Mouse (Mus musculus) left cerebral cortex, postnatal 4 days (tissue): ENCODE measurements around the gene Aqp7. TPM values are rescaled to one million over a fixed set of nuclear protein-coding genes. Genes with fewer than 3 reads are reported as not detected.
A peak's percentile ranks its signal among the peaks of the same experiment; 100 is the strongest.

ENCODE experiments used
- DNase-seq: peaks from one replicate; pipeline ENCODE4 v3.0.0-alpha.2; 2022
- intact Hi-C: fragments of 180-260 bp; cut with DNase I; formaldehyde crosslinking; loops from one replicate; pipeline ENCODE4 v1.15.1; 2025
- total RNA-seq, 2 experiments: library from RNA; stranded (reverse); gene quantifications; 2 replicates each; pipeline ENCODE4 v1.2.3; 2021

Aqp7 gene
- total RNA-seq, 2 experiments from 2014 or later, result not detected

DNA sequence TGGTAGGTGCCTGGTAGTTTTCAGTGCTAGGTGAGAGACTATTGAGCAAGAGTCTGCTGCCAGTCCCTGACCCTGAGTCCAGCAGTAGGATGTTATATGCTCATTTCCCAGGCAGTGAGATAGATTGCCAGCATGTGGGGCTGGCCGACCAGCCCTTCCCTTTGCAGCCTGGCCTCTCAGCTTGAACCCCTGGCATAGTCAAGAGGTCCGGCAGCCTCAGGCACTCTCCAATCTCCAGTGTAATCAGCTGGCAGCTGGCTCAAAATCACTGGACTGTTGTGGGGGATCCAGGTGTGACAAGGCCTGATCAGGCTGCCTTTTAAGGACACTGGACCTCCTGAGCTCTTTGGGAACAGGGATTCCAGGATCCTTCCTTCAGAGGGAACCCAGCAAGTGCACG, 15.4 kb upstream of the Aqp7 start:
- DNase-seq, result no peak
- intact Hi-C loops, result no loop called here

DNA sequence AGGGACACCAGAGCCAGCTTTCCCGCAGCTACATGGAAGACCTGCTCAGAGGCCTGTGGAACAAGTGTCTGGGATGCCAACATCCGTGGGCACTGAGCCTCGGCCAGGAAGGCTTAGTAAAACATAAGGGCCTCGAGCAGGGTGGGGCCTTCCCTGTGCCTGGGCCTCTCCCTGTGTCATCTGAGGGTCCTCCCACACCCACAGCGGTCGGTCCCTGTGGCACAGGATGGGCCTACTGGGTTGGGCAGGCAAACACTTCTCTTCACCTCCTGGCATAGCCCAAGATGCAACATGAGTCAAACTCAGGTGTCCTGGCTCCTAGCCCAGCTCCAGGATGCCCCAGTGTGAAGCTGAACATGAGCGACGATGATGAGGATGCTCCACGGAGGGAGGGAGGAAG, 9.4 kb upstream of the Aqp7 start:
- intact Hi-C loops, result loop anchor here (10.0 kb wide), 1 partner anchor 647 kb away; no protein-coding TSS in a partner anchor
- DNase-seq, result no peak

DNA sequence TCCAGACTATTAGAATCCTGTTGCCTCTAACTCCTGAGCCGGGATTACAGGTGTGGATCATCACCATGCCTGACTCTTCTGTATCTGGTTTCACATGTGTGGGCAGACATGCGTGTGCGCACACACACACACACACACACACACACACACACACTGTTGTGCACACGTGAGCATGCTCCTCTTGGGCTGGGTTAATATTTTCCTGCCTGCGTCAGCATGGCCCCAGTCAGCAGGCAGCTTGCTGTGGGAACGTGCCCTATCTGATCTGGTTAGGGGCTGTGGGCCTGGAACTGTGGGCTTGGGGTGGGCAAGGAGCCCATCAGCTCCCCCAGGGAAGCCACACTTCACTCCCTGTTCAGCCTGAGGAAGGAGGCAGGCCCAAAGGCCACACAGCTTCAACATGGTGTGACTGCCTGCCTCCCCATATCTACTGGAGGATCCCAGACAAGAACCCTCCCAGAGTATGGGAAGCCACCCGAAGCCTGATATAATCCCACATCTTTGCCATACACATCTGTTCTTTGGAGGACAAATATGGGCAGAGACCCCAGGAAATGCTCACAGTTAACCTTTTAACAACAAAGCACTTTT, 8.9 kb upstream of the Aqp7 start:
- intact Hi-C loops, result loop anchor here (10.0 kb wide), 1 partner anchor 648 kb away; no protein-coding TSS in a partner anchor
- DNase-seq, result no peak

DNA sequence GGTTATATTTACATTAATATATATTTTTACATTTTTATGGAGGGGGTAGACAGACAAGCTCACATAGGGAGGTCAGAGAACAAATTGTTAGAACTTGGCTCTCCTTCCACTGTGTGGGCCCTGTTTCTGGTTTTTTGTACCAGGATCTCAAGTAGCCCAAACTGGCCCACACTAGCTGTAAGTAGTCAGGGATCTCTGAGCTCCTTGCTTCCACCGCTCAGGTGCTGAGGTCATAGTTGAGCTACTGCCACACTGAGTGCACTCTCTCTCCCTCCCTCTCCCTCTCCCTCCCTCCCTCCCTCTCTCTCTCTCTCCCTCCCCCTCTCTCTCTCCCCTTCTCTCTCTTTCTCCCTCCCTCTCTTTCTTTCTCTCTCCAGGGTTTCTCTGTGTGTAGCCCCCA, 8.3 kb upstream of the Aqp7 start:
- no peak for DNase-seq
- intact Hi-C loops, result loop anchor here (10.0 kb wide), 1 partner anchor 649 kb away; no protein-coding TSS in a partner anchor

DNA sequence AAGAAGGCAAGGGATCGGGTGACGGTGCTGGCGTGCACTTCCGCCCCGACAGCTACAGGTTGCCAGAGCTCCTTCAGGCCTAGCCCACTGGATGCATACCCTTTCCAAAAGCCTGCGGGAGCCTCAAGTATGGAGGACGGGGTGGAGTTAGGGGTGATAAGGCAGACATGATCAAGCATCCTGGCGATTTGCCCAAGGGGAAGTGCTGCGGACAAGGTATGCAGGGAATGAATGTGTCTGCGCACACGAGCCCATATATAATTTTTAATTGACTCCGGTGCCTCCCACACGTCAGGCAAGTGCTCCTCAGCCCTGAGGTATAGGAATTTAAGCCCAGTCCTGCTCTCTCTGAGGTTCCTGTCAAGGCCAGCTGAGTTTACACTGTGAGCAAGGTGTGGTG, 7.2 kb upstream of the Aqp7 start:
- intact Hi-C loops, result loop anchor here (10.0 kb wide), 1 partner anchor 650 kb away; no protein-coding TSS in a partner anchor
- DNase-seq, result no peak

DNA sequence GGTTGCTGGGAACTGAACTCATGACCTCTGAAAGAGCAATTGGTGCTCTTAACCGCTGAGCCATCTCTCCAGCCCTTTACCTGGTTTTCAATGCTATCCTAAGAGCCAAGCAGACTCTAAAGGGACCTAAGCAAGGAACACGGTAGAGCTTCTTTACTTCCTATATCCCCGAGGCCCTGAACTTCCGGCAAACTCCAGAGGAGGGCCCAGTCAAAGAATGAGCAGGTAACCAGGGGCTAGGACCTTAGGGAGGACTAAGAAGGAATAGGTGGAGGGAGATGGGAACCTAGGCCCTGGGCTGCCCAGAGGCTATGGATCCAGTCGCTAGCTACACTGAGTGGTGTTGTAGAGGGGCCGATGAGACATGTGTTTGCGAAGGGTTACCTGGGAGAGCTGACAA, 3.8 kb upstream of the Aqp7 start:
- intact Hi-C loops, result loop anchor here (5.0 to 10.0 kb wide), 4 partner anchors 66 to 653 kb away; no protein-coding TSS in a partner anchor
- DNase-seq, result no peak

DNA sequence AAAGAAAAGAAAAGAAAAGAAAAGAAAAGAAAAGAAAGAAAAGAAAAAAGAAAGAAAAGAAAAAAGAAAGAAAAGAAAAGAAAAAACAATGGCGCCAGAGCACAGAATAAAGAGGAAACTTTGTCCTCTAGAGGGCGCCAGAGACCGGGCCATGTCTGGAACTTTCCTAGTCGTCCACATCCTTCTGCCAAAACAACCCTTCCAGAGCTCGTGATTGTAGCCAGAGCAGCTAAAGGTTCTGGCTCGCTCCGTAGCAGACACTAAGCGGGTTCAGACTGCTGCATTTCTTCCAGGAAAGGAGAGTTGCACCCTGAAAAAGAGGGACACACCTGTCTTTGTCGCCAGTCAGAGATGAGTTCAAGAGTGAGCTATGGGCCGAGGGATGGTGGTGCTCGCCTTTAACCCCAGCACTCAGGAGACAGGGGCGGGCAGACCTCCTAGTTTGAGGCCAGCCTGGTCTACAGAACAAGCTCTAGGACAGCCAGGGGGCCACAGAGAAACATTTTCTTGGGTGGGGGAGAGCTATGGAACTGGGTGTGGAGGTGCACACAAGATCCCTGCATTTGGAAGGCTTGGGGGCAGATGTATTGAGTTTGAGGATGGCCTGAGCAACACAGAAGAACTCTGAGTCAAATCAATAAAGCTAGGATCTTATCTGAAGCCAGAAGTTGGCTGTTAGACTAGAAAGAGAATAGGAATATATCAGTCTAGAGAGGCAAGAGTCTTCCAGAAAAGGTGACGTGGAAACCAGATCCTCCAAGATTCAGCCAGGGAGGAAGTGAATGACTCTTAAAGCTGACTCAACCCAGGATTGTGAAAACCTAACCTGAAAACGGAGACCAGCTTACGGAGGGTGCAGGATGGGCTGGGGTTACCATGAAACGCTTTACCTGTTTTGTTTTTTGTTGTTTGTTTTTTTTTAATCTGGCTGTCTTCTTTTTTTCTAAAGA, 3.1 kb upstream of the Aqp7 start:
- intact Hi-C loops, result loop anchor here (5.0 to 10.0 kb wide), 4 partner anchors 66 to 654 kb away; no protein-coding TSS in a partner anchor
- peak; percentile 89 for DNase-seq

DNA sequence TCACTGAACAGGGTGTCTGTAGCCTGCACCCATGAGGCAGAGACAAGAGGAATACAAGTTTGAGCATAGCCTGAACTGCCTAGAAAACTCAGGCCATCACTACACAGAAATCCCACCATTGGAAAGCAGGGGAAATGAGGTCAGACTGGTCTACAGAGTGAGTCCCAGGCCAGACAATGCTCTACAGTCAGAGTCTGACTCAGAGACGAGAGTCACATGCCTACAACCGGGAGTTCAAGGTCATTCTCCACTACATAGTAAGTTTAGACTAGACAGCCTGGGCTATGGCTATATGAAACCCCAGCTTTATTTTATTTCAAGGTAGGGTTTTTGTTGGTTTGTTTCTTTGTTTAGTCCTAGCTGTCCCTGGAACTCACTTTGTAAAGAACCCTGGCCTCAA, 987 bp upstream of the Aqp7 start:
- no peak for DNase-seq
- intact Hi-C loops, result no loop called here

DNA sequence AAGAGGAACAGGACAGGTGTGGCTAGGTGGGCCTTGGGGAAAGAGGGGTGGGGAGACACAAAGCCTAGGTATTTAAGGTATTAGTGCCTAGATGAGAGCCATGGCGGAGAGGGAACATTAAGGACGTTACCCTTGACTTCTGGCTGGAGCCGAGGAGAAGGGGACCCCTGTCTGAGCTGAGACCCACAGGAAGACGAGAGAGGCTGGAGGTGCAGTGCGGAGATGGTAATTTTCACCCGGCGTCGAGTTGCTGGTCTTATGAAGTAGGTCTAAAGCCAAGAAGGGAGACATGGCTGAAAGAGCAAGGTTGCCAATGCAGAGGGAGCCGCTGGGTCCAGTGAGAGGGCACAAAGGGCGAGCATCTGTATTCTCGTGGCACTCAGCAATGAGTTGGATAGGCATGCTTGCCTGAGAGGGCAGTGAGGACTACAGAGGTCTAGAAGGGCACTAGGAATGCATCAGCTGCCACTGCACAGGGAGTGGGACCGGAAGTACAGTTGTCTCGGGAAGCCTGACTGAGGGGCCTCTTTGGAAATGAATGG, 1.6 kb downstream of the Aqp7 start:
- intact Hi-C loops, result no loop called here

DNA sequence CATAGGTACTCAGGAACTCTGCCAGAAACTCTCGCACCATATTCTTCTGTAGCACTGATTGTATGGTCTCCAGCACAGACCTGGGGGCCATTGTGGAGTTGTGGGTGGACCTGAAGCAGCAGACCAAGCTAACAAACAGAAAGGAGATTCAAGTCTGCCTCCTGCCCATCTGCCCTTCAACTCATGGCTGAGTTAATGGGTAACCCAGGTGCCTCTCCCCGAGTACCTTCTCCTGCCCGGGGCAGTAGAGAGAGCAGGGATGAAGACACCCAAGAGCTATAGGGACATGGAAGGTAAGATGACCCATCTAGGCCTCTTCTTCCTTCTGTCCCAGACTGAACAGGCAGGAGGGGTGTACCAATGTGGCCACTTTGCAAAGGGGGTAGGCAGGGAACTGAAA, 2.7 kb downstream of the Aqp7 start:
- no peak for DNase-seq
- intact Hi-C loops, result no loop called here

More for the DNA sequence above, 1.6 kb downstream of the Aqp7 start:
- DNase-seq, result no peak

DNA sequence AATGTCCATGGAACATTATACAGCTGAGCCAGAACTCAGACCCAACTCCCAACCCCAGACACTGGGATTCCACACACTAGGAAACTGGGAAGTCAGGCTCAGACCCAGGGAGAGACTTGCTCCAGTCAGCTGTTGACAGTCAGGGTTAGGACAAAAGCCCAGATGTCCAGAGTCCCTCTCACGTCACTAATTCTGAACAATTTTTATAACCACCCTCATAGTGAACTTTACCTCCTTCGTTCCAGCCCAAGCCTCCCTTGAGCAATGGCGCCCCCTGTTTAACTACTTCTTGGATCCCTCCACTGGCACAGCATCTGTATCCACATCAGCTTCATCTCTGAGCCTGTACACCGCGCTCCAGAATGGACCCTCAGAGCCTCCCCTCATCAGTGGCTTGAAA, 4.0 kb downstream of the Aqp7 start:
- intact Hi-C loops, result no loop called here
- no peak for DNase-seq

DNA sequence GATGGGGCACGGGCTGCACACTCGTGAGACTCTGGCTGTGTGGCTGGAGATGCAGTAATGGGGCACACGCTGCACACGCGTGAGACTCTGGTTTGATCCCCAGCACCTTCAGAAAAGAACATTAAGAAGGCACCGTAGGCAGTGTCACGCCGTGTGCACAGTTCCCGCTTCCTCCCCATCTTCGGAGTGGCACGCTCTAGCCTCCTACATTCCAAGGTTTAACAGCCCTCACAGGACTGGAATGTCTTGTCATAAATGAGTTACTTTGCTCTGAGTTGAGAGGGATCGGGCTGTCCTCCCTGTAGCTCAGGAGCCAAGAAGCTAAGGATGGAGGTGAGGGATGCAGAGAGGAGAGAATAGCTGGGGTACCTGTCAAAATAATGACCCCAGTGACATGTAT, 5.1 kb downstream of the Aqp7 start:
- no peak for DNase-seq
- intact Hi-C loops, result no loop called here

DNA sequence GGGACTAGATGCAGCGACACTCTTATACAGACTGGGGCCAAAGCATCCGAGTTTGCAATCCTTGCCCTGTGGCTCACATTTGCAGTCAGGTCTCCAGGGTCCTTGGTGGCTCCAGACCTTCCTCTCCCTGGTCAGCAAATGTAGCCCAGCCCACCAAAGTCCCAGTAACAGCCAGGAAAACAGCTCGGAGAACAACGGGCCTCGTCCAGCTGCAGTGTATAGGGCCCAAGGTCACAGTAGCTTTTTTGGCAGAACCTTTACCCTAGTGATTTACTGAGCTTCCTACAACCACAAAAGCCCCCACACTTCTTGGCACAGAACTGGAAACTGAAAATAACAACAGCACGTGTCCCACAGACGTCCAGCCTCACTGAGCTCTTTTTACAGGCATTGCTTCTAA, 7.0 kb downstream of the Aqp7 start:
- intact Hi-C loops, result no loop called here
- no peak for DNase-seq

DNA sequence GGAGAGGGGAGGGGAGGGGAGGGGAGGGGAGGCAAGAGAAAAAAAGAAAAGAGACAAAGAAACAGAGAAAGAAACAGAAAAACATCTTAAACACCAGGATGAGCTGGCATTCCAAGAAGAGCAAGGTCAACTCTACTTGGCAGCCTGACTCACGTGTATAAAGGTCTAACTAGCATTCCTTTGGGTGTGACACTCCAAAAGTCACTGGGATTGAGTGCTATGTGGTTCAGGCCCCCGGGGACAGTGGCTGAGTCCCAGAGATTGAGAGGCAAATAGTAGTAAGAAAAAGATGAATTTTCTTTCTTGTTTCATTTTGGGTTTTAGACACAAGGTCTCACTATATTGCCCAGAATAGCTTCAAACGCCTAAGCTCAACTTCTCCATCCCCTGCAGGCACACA, 10.0 kb downstream of the Aqp7 start:
- intact Hi-C loops, result no loop called here

DNA sequence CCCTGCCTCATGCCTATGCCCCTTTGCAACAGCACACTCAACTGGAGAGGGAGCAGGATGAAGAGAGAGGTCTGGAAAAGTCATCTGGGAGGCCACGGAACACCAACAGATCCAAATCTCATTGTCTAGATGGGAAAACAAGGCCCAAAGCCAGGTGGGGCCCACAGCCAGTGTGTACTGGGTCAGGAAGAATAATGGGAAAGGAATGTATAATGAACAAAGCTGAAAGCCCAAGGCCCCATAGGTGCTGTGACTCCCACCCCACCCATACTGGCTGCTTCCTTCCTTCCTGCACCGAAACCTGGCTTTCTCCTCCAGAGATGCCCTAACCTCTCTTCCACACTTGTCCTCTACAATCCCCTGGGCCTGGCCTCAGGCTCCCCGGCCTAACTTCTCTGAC, 16.7 kb downstream of the Aqp7 start:
- intact Hi-C loops, result no loop called here
- DNase-seq, result no peak

More for the DNA sequence above, 10.0 kb downstream of the Aqp7 start:
- no peak for DNase-seq

DNA sequence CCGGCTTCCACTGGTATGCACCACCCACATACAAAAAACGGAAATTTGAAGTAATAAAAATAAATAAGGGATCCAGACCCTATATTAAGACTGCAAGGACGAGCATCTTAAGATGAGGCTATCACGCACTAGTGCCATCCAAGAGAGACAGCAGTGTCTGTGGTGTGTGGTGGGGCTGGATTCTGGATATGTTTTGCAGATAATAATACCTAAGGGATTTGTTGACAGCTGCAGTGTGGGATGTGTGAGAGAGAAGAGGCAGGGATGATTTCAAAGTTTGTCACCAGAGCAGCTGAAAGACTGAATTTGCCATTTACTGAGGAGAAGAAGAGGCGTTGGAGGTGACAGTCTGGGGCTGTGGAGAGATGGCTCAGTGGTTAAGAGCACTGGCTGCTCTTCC, 18.6 kb downstream of the Aqp7 start:
- DNase-seq, result no peak
- intact Hi-C loops, result no loop called here

DNA sequence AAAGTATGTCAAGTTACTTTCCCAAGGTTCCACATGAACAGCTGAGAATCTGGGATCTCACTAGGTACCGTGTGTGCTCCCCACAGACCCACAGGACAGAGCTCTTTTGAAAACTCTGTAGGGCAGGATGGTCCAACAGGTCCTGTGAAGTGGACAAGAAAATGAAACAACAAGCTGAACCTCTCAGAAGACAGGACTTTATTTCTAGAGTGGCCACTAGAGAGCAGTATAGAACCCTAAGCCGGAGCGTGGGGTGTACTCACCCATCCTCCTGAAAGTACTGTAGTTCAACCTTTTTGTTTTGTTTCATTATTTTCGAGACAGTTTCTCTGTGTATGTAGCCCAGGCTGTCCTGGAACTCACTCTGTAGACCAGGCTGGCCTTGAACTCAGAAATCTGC, 19.7 kb downstream of the Aqp7 start:
- intact Hi-C loops, result no loop called here
- DNase-seq, result no peak

DNA sequence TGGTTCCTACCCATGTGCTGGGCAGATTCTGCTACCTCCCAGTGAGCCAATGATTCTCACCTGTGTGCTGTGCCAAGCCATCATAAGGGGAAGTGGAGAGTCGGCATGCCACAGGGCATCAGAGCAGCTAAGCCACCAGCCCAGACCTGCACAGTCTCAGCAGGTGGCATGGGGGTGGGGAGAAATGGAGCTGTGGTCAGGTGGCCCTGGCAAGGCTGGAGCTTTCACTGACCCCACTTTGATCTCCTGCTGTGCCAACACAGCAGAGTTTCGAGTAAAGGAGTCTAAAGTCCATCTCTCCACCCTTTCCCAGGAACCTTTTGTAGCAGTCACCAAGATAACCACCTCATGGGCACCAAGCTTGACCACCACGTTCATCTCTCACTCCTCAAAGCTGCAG, 20.1 kb downstream of the Aqp7 start:
- intact Hi-C loops, result no loop called here
- DNase-seq, result no peak

DNA sequence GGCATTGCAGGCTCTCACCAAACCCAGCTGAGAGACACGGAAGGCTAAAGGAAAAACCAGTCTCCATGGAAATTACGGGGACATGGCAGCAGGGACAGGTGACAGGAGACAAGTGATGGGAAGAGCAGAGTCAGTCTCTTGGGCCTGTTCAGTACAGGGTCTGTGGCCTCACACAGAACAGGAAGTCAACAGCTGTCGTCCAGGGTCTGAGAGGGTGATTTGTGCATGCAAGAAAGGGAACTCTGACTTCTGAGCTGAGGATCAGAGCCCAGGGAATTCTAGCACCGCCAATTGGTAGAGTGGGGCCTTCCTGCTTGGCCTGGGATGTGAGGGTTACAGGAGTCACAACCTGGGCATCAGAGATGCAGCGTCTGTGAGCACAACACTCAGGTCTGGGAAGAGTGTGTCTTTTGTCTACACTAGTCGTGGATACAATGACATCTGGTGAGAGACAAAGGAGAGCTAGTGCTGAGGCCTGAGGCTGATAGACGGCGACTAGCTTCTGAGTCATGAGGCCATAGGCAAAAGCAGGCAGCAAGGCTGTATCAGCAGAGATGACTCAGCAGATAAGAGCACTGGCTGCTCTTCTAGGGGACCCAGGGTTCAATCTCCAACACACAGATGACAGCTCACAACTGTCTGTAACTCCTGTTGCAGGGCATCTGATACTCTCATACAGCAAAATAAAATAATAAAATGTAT, 21.7 kb downstream of the Aqp7 start:
- intact Hi-C loops, result no loop called here
- DNase-seq, result no peak

DNA sequence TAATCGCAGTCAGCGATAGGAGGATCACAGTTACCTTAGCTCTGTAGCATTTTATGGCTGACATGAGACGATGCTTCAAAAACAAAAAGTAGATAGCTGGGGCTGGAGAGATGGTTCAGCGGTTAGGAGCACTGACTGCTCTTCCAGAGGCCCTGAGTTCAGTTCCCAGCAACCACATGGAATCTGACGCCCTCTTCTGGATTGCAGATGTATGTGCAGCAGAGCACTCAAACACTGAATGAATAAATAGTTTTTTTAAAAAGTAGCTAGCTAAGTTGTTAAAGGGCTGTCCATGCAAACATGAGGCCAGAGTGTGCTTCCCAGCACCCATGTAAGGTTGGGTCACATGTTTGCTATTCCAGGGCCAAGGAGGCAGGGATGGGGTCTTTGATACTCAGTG, 26.8 kb downstream of the Aqp7 start:
- intact Hi-C loops, result no loop called here

DNA sequence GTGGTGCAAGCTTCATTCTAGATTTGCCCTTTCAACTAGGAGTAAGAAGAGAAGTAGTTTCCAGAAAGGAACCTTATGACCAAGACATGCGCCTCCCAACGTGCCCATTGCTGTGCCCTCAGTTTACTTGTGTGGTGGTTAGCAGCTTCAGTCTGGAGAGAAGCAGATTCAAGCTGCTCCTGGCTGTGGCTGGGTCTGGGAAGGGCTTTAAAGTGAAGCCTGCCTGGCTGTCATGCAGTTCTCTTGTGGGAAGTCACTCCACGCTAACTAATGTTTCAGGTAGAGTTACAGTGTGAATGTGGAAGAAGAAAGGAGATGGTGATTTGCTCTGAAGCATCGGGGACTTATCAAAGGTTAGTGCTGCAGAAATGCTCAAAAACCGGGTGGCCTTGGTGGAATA, 32.1 kb downstream of the Aqp7 start:
- DNase-seq, result no peak

More for the DNA sequence above, 26.8 kb downstream of the Aqp7 start:
- no peak for DNase-seq

More for the DNA sequence above, 32.1 kb downstream of the Aqp7 start:
- intact Hi-C loops, result no loop called here
